Mouse (Mus musculus) forebrain, embryonic 16.5 days (tissue): ENCODE measurements around the gene Pln. TPM values are rescaled to one million over a fixed set of nuclear protein-coding genes. Genes with fewer than 3 reads are reported as not detected.

Experiments used
- ATAC-seq: fragments of 200-750 bp; cut with Nextera tagmentation; 2 replicates; pipeline ENCODE4 v1.8.0; 2017; ENCODE audit warnings: mild to moderate bottlenecking, moderate library complexity
- H3K27ac ChIP-seq: fragments of 300-500 bp; sonication (generic); 2 replicates; pipeline ENCODE4 v1.5.1; 2014; ENCODE audit warnings: low read length, control low read depth
- H3K27me3 ChIP-seq: fragments of 300-500 bp; sonication (generic); replicated peaks from 2 replicates; pipeline ENCODE4 v1.6.1; 2014; ENCODE audit warnings: low read length; ENCODE audit not compliant: control insufficient read depth, insufficient read depth
- H3K36me3 ChIP-seq: fragments of 300-500 bp; sonication (generic); 2 replicates; pipeline ENCODE4 v1.6.1; 2014; ENCODE audit not compliant: control insufficient read depth, insufficient read depth
- H3K4me1 ChIP-seq: fragments of 300-500 bp; sonication (generic); replicated peaks from 2 replicates; pipeline ENCODE4 v1.6.1; 2014; ENCODE audit warnings: low read length; ENCODE audit not compliant: control insufficient read depth, insufficient read depth
- H3K4me2 ChIP-seq: fragments of 300-500 bp; sonication (generic); 2 replicates; pipeline ENCODE4 v1.6.1; 2014; ENCODE audit warnings: mild to moderate bottlenecking, low read length, control low read depth
- H3K4me3 ChIP-seq: fragments of 300-500 bp; sonication (generic); replicated peaks from 2 replicates; pipeline ENCODE4 v1.5.1; 2014; ENCODE audit warnings: mild to moderate bottlenecking, low read length, control low read depth
- H3K9ac ChIP-seq: fragments of 300-500 bp; sonication (generic); replicated peaks from 2 replicates; pipeline ENCODE4 v1.6.1; 2014; ENCODE audit warnings: low read depth, low read length, control low read depth
- H3K9me3 ChIP-seq: fragments of 300-500 bp; sonication (generic); 2 replicates; pipeline ENCODE4 v1.6.1; 2016; ENCODE audit warnings: low read length; ENCODE audit not compliant: control insufficient read depth
- WGBS: fragments of 180-500 bp; shearing (Covaris S2); extraction: QIAGEN DNeasy Blood & Tissue Kit; methylation state at CpG from one replicate; pipeline ENCODE4 v1.1.7; 2014; 5-methylcytosine and 5-hydroxymethylcytosine counted together
- polyA plus RNA-seq: library from polyadenylated mRNA; unstranded; fragments of >200 nt; fragmentation: Nextera tagmentation; extraction: Ambion mirVana; gene quantifications from 2 replicates; pipeline ENCODE4 v1.2.1, GENCODE M21; 2015

The Pln gene
- polyA plus RNA-seq, 1 experiment from 2014 or later: 2.1 TPM

- H3K9ac ChIP-seq: peak overlapping the region; percentile 99
- peak overlapping the region; percentile 54 for H3K4me2 ChIP-seq
- H3K27ac ChIP-seq: peak overlapping the region; percentile 96
- H3K36me3 ChIP-seq: no peaks in the 10 kb centered on the region
- H3K4me3 ChIP-seq: peak overlapping the region; percentile 93
- H3K4me1 ChIP-seq: peaks cover 20% of the 10 kb centered on the region
- H3K27me3 ChIP-seq: no peaks in the 10 kb centered on the region
- peak; percentile 81 for ATAC-seq
- WGBS: under 1% methylated on average over 55 of the region's 59 CpGs
- no peaks in the 10 kb centered on the region for H3K9me3 ChIP-seq
These were observed 41.7 kb downstream of the Pln start for GRCm38 (mm10) chr10:53378981-53379708.

- WGBS: 0% methylated on average over 31 of the region's 31 CpGs
- Histone ChIP-seq H3K4me2 (peak within 1 kb of the TSS; percentile 54), H3K4me3 (peak within 1 kb of the TSS; percentile 93), H3K9ac (peak within 1 kb of the TSS; percentile 99), H3K4me1 (peaks cover 20% of the 10 kb centered on the region), H3K27me3 (no peaks in the 10 kb centered on the region), H3K27ac (peak within 1 kb of the TSS; percentile 96), H3K9me3 (no peaks in the 10 kb centered on the region), H3K36me3 (no peaks in the 10 kb centered on the region)
- peak; percentile 99 for ATAC-seq
These were observed 42.2 kb downstream of the Pln start, which contains the start of gene Cep85l for GRCm38 (mm10) chr10:53379709-53380106. Gene Cep85l, minus strand, starts transcription at chr10:53379947.

- H3K4me3 ChIP-seq: no peak overlapping the region
- H3K4me1 ChIP-seq: peaks cover 12% of the 10 kb centered on the region
- no peak for ATAC-seq
- H3K27ac ChIP-seq: no peak overlapping the region
- no peak overlapping the region for H3K9ac ChIP-seq
- WGBS: 75% methylated on average over 7 of the region's 7 CpGs
- H3K4me2 ChIP-seq: no peak overlapping the region
- no peaks in the 10 kb centered on the region for H3K36me3 ChIP-seq
- H3K27me3 ChIP-seq: no peaks in the 10 kb centered on the region
- no peaks in the 10 kb centered on the region for H3K9me3 ChIP-seq
These were observed 45.4 kb downstream of the Pln start for GRCm38 (mm10) chr10:53382696-53383365.

- no peaks in the 10 kb centered on the region for H3K36me3 ChIP-seq
- peaks cover 4% of the 10 kb centered on the region for H3K4me1 ChIP-seq
- no peak overlapping the region for H3K4me2 ChIP-seq
- H3K4me3 ChIP-seq: no peak overlapping the region
- H3K27me3 ChIP-seq: no peaks in the 10 kb centered on the region
- WGBS: 96% methylated on average over 1 of the region's 1 CpGs
- no peaks in the 10 kb centered on the region for H3K9me3 ChIP-seq
- no peak overlapping the region for H3K9ac ChIP-seq
- no peak overlapping the region for H3K27ac ChIP-seq
- no peak for ATAC-seq
These were observed 47.4 kb downstream of the Pln start for GRCm38 (mm10) chr10:53384896-53385295.

GRCm38 (mm10) chr10:53385438-53385837, 48.0 kb downstream of the Pln start:
- no peaks in the 10 kb centered on the region for H3K9me3 ChIP-seq
- 86% methylated on average over 5 of the region's 5 CpGs for WGBS
- H3K27ac ChIP-seq: no peak overlapping the region
- no peaks in the 10 kb centered on the region for H3K27me3 ChIP-seq
- no peak overlapping the region for H3K9ac ChIP-seq
- no peak overlapping the region for H3K4me2 ChIP-seq
- no peak overlapping the region for H3K4me3 ChIP-seq
- no peaks in the 10 kb centered on the region for H3K4me1 ChIP-seq
- no peak for ATAC-seq
- H3K36me3 ChIP-seq: no peaks in the 10 kb centered on the region

GRCm38 (mm10) chr10:53388227-53388920, 50.9 kb downstream of the Pln start:
- Histone ChIP-seq H3K36me3 (no peaks in the 10 kb centered on the region), H3K27ac (no peak overlapping the region), H3K4me1 (no peaks in the 10 kb centered on the region), H3K4me2 (no peak overlapping the region), H3K27me3 (no peaks in the 10 kb centered on the region), H3K9ac (no peak overlapping the region), H3K9me3 (no peaks in the 10 kb centered on the region), H3K4me3 (no peak overlapping the region)
- 63% methylated on average over 6 of the region's 6 CpGs for WGBS
- ATAC-seq: peak; percentile 64

- no peak overlapping the region for H3K4me3 ChIP-seq
- H3K4me2 ChIP-seq: no peak overlapping the region
- 71% methylated on average over 9 of the region's 9 CpGs for WGBS
- no peak for ATAC-seq
- H3K27ac ChIP-seq: no peak overlapping the region
- no peaks in the 10 kb centered on the region for H3K27me3 ChIP-seq
- H3K4me1 ChIP-seq: peaks cover 10% of the 10 kb centered on the region
- H3K9ac ChIP-seq: no peak overlapping the region
- no peaks in the 10 kb centered on the region for H3K9me3 ChIP-seq
- no peaks in the 10 kb centered on the region for H3K36me3 ChIP-seq
These were observed 57.6 kb downstream of the Pln start for GRCm38 (mm10) chr10:53394923-53395629.
